Mouse (Mus musculus) limb, embryonic 11.5 days (tissue): ENCODE data around the gene Zfp558. TPM values are rescaled to one million over a fixed set of nuclear protein-coding genes. Genes with fewer than 3 reads are reported as not detected.
A peak's percentile ranks its signal among the peaks of the same experiment; 100 is the strongest.

Experiments
- ATAC-seq: fragments of 200-750 bp; cut with Nextera tagmentation; 2 replicates; pipeline ENCODE4 v1.8.0; 2017; ENCODE audit warnings: low read depth; ENCODE audit not compliant: insufficient number of reproducible peaks, low FRiP score, low TSS enrichment
- DNase-seq: peaks from one replicate; pipeline ENCODE4 v3.0.0-alpha.2; 2015; ENCODE audit warnings: low spot score
- H3K27ac ChIP-seq: fragments of 300-500 bp; sonication (generic); replicated peaks from 2 replicates; pipeline ENCODE4 v1.5.1; 2014; ENCODE audit warnings: low read depth, mild to moderate bottlenecking, low read length
- H3K27me3 ChIP-seq: fragments of 300-500 bp; sonication (generic); 2 replicates; pipeline ENCODE4 v1.6.1; 2014; ENCODE audit warnings: mild to moderate bottlenecking, low read length, mixed read lengths; ENCODE audit not compliant: control insufficient read depth, insufficient read depth
- H3K36me3 ChIP-seq: fragments of 300-500 bp; sonication (generic); 2 replicates; pipeline ENCODE4 v1.6.1; 2014; ENCODE audit warnings: mild to moderate bottlenecking, low read length, moderate library complexity, mixed read lengths; ENCODE audit not compliant: control insufficient read depth, insufficient read depth
- H3K4me1 ChIP-seq: fragments of 300-500 bp; sonication (generic); 2 replicates; pipeline ENCODE4 v1.6.1; 2014; ENCODE audit warnings: low read length, mixed read lengths; ENCODE audit not compliant: control insufficient read depth, insufficient read depth
- H3K4me2 ChIP-seq: fragments of 300-500 bp; sonication (generic); 2 replicates; pipeline ENCODE4 v1.6.1; 2014; ENCODE audit warnings: low read depth, mild to moderate bottlenecking, moderate library complexity; ENCODE audit not compliant: severe bottlenecking
- H3K4me3 ChIP-seq: fragments of 300-500 bp; sonication (generic); 2 replicates; pipeline ENCODE4 v1.5.1; 2014; ENCODE audit warnings: low read depth, low read length
- H3K9ac ChIP-seq: fragments of 300-500 bp; sonication (generic); 2 replicates; pipeline ENCODE4 v1.6.1; 2014; ENCODE audit warnings: mild to moderate bottlenecking, low read length
- H3K9me3 ChIP-seq: fragments of 300-500 bp; sonication (generic); 2 replicates; pipeline ENCODE4 v1.6.1; 2016; ENCODE audit warnings: low read length; ENCODE audit not compliant: control insufficient read depth
- WGBS: fragments of 180-500 bp; shearing (Covaris S2); extraction: QIAGEN DNeasy Blood & Tissue Kit; methylation state at CpG from one replicate; pipeline ENCODE4 v1.1.7; 2014; 5-methylcytosine and 5-hydroxymethylcytosine counted together
- polyA plus RNA-seq: library from polyadenylated mRNA; unstranded; fragments of >200 nt; fragmentation: Nextera tagmentation; extraction: Ambion mirVana; gene quantifications from 2 replicates; pipeline ENCODE4 v1.2.1, GENCODE M21; 2014

Zfp558 gene
- 11.7 and 14.4 TPM in 2 replicates for polyA plus RNA-seq

- H3K4me2 ChIP-seq = no peak within 1 kb of the TSS
- 0 out of 2 replicates have a peak, but pooled peaks cover 3% of the 10 kb centered on the region for H3K4me1 ChIP-seq
- H3K27ac ChIP-seq = no peak within 1 kb of the TSS
- 86% methylated on average over 3 of the region's 3 CpGs for WGBS
- H3K4me3 ChIP-seq = no peak within 1 kb of the TSS
- no peak within 1 kb of the TSS for H3K9ac ChIP-seq
- no peaks in the 10 kb centered on the region for H3K36me3 ChIP-seq
- H3K9me3 ChIP-seq = no peaks in the 10 kb centered on the region
- DNase-seq = no peak
- no peaks in the 10 kb centered on the region for H3K27me3 ChIP-seq
- ATAC-seq = no peak
Measured at GRCm38 (mm10) chr9:18478168-18478567, at the start of gene Zfp558, which contains the start of gene Mbd3l1. TSS of gene Zfp558 (minus strand) at chr9:18478268. TSS of gene Mbd3l1 (plus strand) at chr9:18478359.

GRCm38 (mm10) chr9:18508098-18508497 lies 30.0 kb upstream of the Zfp558 start:
- WGBS = 59% methylated on average over 2 of the region's 2 CpGs
- Histone ChIP-seq H3K4me2 (no peak overlapping the region), H3K27me3 (no peaks in the 10 kb centered on the region), H3K4me3 (no peak overlapping the region), H3K36me3 (no peaks in the 10 kb centered on the region), H3K9me3 (no peaks in the 10 kb centered on the region), H3K9ac (no peak overlapping the region), H3K27ac (no peak overlapping the region), H3K4me1 (no peaks in the 10 kb centered on the region)
- DNase-seq (no peak), ATAC-seq (no peak)

DNA sequence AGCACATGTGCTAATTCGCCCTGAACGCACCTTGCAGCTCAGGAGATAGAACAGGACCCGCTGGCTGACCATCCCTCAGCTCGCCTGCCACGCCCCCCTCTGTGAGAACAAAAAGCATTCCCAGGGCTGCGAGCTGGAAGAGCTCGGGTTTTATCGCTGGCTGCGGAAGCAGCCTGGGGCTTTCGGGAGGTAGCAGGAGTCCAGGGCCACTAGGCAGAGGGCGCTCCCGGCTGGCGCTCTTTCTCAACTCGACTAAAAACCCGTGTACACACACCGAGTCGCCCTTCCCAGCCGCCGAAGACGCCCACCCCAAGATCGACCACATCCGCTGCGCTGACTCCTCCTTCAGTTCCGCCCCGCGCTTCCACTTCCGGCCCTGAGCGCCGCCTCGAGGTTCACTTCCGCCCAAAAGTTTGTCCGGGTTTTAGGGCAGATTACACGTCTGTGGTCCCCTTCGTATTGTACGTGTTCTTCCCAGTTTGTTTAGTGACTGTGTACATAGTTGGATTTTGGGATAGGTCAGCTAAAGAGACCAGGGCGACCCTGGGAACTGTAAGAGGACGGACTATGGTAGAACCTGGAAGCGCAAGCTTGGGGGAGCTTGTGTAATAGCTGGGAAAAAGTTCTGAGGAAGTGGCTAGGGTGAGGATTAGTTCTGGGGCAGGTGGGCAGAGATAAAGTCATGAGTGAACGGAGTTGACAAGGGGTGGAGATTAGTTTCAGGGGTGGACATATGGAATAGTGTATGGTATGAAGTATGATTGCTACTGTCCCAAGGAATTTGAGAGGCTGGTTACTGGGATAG lies 4.5 kb downstream of the Zfp558 start:
- WGBS = 6% methylated on average over 39 of the region's 39 CpGs
- DNase-seq = peak; percentile 90
- Histone ChIP-seq H3K36me3 (no peaks in the 10 kb centered on the region), H3K9ac (peak overlapping the region; percentile 65), H3K9me3 (no peaks in the 10 kb centered on the region), H3K4me1 (0 out of 2 replicates have a peak, but pooled peaks cover 3% of the 10 kb centered on the region), H3K27ac (peak overlapping the region; percentile 72), H3K4me2 (peak overlapping the region; percentile 67), H3K4me3 (peak overlapping the region; percentile 53), H3K27me3 (no peaks in the 10 kb centered on the region)
- ATAC-seq = peak; percentile 97

DNA sequence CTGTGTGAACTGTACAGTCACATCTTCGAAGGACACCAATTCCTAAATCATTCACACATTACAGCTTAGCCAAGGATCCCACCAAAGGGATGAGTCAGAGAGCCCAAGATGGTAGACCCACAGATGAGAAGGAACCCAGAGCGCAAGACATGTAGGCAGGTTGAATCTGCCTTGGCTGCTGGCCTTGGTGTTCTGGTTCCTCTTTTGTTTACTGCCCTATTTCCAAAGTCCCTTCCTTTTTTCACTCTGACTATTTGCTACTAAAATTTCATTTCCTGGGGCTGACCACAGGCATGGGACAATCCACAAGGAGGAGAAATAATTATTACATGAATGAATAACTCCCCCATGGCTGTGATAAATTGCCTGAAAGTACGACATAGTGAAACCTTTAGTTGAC lies 10.1 kb downstream of the Zfp558 start:
- Histone ChIP-seq H3K4me1 (no peaks in the 10 kb centered on the region), H3K4me2 (no peak overlapping the region), H3K27me3 (no peaks in the 10 kb centered on the region), H3K9me3 (no peaks in the 10 kb centered on the region), H3K36me3 (0 out of 2 replicates have a peak, but pooled peaks cover 2% of the 10 kb centered on the region), H3K27ac (no peak overlapping the region), H3K4me3 (no peak overlapping the region), H3K9ac (no peak overlapping the region)
- WGBS = 88% methylated on average over 3 of the region's 3 CpGs
- no peak for DNase-seq
- no peak for ATAC-seq

DNA sequence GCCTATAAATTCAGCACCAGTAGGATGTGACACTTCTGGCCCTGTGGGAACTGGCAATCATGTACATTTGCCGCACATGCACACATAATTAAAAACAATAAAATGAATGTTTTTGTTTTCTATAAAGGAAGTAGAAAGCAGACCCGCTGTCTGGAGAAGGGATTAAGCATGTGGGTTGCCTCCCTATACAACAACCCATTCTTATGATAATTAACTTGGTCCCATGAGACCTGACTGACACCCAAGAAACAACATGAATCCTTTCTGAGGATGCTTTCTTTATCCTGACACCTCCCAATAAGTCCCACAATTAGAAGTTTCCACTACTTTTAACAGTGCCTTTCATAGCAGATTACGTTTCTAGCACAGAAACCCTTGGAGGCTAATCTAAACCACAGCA lies 10.7 kb downstream of the Zfp558 start:
- WGBS = 77% methylated on average over 3 of the region's 3 CpGs
- Histone ChIP-seq H3K9ac (no peak overlapping the region), H3K36me3 (0 out of 2 replicates have a peak, but pooled peaks cover 2% of the 10 kb centered on the region), H3K27ac (no peak overlapping the region), H3K4me2 (no peak overlapping the region), H3K4me3 (no peak overlapping the region), H3K27me3 (no peaks in the 10 kb centered on the region), H3K9me3 (no peaks in the 10 kb centered on the region), H3K4me1 (no peaks in the 10 kb centered on the region)
- DNase-seq (no peak), ATAC-seq (no peak)

DNA sequence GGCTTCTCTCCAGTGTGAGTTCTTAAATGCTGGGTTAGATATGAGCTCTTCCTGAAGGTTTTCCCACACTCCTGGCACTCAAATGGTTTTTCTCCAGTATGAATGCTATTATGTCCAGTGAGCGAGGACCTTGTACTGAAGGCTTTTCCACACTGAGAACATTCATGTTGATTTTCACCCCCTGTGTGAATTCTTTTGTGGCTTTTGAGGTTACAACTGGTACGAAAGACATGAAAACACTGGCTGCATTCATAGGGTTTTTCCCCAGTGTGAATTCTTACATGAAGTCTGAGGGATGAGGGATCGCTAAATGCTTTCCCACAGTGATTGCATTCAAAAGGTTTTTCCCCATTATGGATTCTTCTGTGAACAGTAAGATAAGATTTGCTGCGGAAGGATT lies 21.5 kb downstream of the Zfp558 start:
- DNase-seq = no peak
- H3K27me3 ChIP-seq = no peaks in the 10 kb centered on the region
- no peak overlapping the region for H3K4me3 ChIP-seq
- peaks cover 3% of the 10 kb centered on the region; the same call in 1 of the 2 replicates for H3K9me3 ChIP-seq
- H3K27ac ChIP-seq = no peak overlapping the region
- WGBS = 93% methylated on average over 4 of the region's 4 CpGs
- H3K36me3 ChIP-seq = peaks cover 5% of the 10 kb centered on the region; the same call in 1 of the 2 replicates
- no peak for ATAC-seq
- no peak overlapping the region for H3K9ac ChIP-seq
- no peaks in the 10 kb centered on the region for H3K4me1 ChIP-seq
- no peak overlapping the region for H3K4me2 ChIP-seq

DNA sequence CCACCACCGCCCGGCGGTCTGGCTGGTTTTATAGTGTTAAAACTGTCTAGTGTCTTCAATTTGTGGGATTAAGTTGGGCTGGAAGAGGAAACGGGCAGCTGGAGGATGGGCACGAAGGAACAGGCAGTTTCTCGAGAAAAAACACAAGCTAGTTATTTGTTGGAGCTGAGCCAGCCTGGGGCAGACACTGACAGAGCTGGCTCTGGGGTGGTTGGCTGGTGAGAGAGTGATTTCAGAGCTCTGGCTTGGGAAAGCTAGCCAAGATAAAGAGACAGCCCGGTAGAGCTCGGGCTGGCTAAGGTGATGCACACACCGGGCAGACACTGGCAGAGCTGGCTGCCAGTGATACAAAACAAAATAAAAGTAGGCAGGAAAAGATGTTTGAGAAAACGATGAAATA lies 46.4 kb downstream of the Zfp558 start:
- H3K4me3 ChIP-seq = no peak overlapping the region
- no peaks in the 10 kb centered on the region for H3K36me3 ChIP-seq
- DNase-seq = no peak
- ATAC-seq = no peak
- H3K27me3 ChIP-seq = no peaks in the 10 kb centered on the region
- H3K9me3 ChIP-seq = no peaks in the 10 kb centered on the region
- H3K4me2 ChIP-seq = no peak overlapping the region
- H3K4me1 ChIP-seq = no peaks in the 10 kb centered on the region
- H3K27ac ChIP-seq = no peak overlapping the region
- no peak overlapping the region for H3K9ac ChIP-seq
- 86% methylated on average over 10 of the region's 10 CpGs for WGBS

DNA sequence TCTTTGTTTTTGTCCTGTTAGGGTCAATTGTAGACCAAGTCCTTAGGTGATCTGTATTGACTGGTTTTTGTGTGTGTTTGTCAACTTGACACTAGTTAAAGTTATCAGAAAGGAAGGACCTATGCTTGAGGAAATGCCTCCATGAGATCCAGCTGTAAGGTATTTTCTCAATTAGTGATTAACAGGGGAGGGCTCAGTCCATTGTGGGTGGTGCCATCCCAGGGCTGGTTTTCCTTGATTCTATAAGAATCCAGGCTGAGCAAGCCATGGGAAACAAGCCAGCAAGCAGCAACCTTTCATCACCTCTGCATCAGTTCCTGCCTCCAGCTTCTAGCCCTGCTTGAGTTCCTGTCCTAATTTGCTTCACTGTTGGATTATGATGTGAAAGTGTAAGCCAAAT lies 47.7 kb downstream of the Zfp558 start, which contains the start of gene Mbd3l2:
Gene Mbd3l2, plus strand, starts transcription at position 301 of the 400 bp plus-strand sequence.
- Histone ChIP-seq H3K36me3 (no peaks in the 10 kb centered on the region), H3K9ac (no peak within 1 kb of the TSS), H3K27me3 (no peaks in the 10 kb centered on the region), H3K4me2 (no peak within 1 kb of the TSS), H3K27ac (no peak within 1 kb of the TSS), H3K4me3 (no peak within 1 kb of the TSS), H3K9me3 (no peaks in the 10 kb centered on the region), H3K4me1 (no peaks in the 10 kb centered on the region)
- no peak for ATAC-seq
- DNase-seq = no peak
